Mouse (Mus musculus) myocyte (in vitro differentiated cells): ENCODE measurements at regions not wholly inside any gene's neighbourhood (a gene's known extent, or its start where the extent isn't known, plus 50 kb on each side); places are given as distances from the start of the nearest gene placed in this dataset.

ENCODE experiments used
- CEBPB ChIP-seq: IDR thresholded peaks from 2 replicates; pipeline ENCODE4 v1.6.1; 2011; ENCODE audit warnings: mild to moderate bottlenecking, moderate library complexity; ENCODE audit not compliant: poor library complexity, insufficient read depth, severe bottlenecking
- E2F4 ChIP-seq: IDR thresholded peaks from one replicate; pipeline ENCODE4 v1.6.1; 2011; ENCODE audit warnings: mild to moderate bottlenecking, control low read depth, moderate library complexity; ENCODE audit not compliant: insufficient read depth
- MAX ChIP-seq: IDR thresholded peaks from one replicate; pipeline ENCODE4 v1.6.1; 2011; ENCODE audit warnings: low read depth, mild to moderate bottlenecking, control low read depth
- MYOG ChIP-seq, 3 experiments: IDR thresholded peaks; one replicate each; pipeline ENCODE4 v1.6.1; 2011; ENCODE audit warnings: control low read depth in 2 of 3, low read depth in 2 of 3, mild to moderate bottlenecking in 2 of 3; ENCODE audit not compliant: insufficient read length in 2 of 3, control insufficient read depth in 1 of 3, insufficient read depth in 1 of 3
- POLR2A ChIP-seq: IDR thresholded peaks from one replicate; pipeline ENCODE4 v1.6.1; 2011; ENCODE audit warnings: low read depth, mild to moderate bottlenecking, control low read depth, moderate library complexity; ENCODE audit not compliant: insufficient read length
- REST ChIP-seq: IDR thresholded peaks from one replicate; pipeline ENCODE4 v1.6.1; 2011; ENCODE audit warnings: mild to moderate bottlenecking, control low read depth, moderate library complexity; ENCODE audit not compliant: insufficient read depth, insufficient read length
- TCF12 ChIP-seq: IDR thresholded peaks from one replicate; pipeline ENCODE4 v1.6.1; 2011; ENCODE audit warnings: mild to moderate bottlenecking, control low read depth; ENCODE audit not compliant: poor library complexity, insufficient read depth, severe bottlenecking

DNA sequence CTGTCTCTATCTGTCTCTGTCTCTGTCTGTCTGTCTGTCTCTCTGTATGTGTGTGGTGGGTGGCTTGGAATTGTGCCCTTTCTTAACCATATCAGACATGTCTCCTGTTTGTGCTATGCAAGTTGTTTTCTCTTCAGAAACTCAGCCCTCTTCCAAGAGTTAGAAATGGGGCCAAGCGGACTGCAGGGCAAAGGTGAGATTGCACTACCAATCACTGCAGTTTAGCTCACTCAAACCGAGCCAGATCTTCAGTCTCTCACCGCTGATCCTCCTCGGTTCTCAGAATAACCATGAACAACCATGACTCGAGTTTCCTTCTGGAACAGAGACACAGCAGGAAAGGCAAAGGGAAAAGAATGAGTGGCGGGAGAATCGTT, 137.2 kb downstream of the Dact1 start:
- no peak for TF ChIP-seq REST
- TF ChIP-seq MYOG (IDR thresholded peaks at IDR 0.05; ENCODE audit: control insufficient read depth in 1 of 3, insufficient read depth in 1 of 3, insufficient read length in 2 of 3, low read depth in 2 of 3): no peak
- no peak for TF ChIP-seq E2F4
- TF ChIP-seq POLR2A: no peak
- TF ChIP-seq TCF12: no peak
- no peak for TF ChIP-seq MAX
- TF ChIP-seq CEBPB: no peak
